Mouse (Mus musculus): Measurements from ENCODE around the gene Pip4k2c. TPM values are rescaled to one million over a fixed set of nuclear protein-coding genes. Genes with fewer than 3 reads are reported as not detected.

Pip4k2c gene
- polyA plus RNA-seq, 1 experiment from 2014 or later = 39.8 TPM

- DNase-seq (peak; percentile 68), ATAC-seq (ENCODE audit: low read depth) (peak; percentile 50)
- H3K4me3 ChIP-seq (replicated peaks) = peak overlapping the region; percentile 48
- WGBS (ENCODE audit: insufficient replicate concordance) = 2% methylated on average over 23 of the region's 23 CpGs
- H3K9me3 ChIP-seq (replicated peaks) = no peaks in the 10 kb centered on the region
- H3K9ac ChIP-seq = peak overlapping the region; percentile 30
- H3K36me3 ChIP-seq = no peaks in the 10 kb centered on the region
- H3K27me3 ChIP-seq = peaks cover 86% of the 10 kb centered on the region
- peak overlapping the region; percentile 72 for H3K4me2 ChIP-seq
- H3K4me1 ChIP-seq (replicated peaks) = peaks cover 44% of the 10 kb centered on the region
- no peak overlapping the region for H3K27ac ChIP-seq
These were observed 33.7 kb downstream of the Pip4k2c start for GRCm38 (mm10) chr10:127177719-127178118.

- Histone ChIP-seq H3K4me3 (replicated peaks) (peak overlapping the region; percentile 48), H3K9me3 (replicated peaks) (no peaks in the 10 kb centered on the region), H3K27me3 (peaks cover 82% of the 10 kb centered on the region), H3K4me1 (replicated peaks) (peaks cover 44% of the 10 kb centered on the region), H3K9ac (no peak overlapping the region), H3K36me3 (no peaks in the 10 kb centered on the region), H3K27ac (no peak overlapping the region), H3K4me2 (peak overlapping the region; percentile 72)
- no peak for ATAC-seq (ENCODE audit: low read depth)
- no peak for DNase-seq
- 24% methylated on average over 9 of the region's 9 CpGs for WGBS (ENCODE audit: insufficient replicate concordance)
These were observed 34.1 kb downstream of the Pip4k2c start for GRCm38 (mm10) chr10:127177235-127177634.

- H3K36me3 ChIP-seq = peaks cover 3% of the 10 kb centered on the region; the same call in 1 of the 2 replicates
- H3K27me3 ChIP-seq = peaks cover 81% of the 10 kb centered on the region
- no peaks in the 10 kb centered on the region for H3K9me3 ChIP-seq (replicated peaks)
- no peak overlapping the region for H3K9ac ChIP-seq
- no peak for DNase-seq
- H3K4me2 ChIP-seq = peak overlapping the region; percentile 72
- H3K27ac ChIP-seq = no peak overlapping the region
- peak overlapping the region; percentile 48; the same call in 1 of the 2 replicates for H3K4me3 ChIP-seq (replicated peaks)
- WGBS (ENCODE audit: insufficient replicate concordance) = 4% methylated on average over 7 of the region's 7 CpGs
- no peak for ATAC-seq (ENCODE audit: low read depth)
- peaks cover 44% of the 10 kb centered on the region for H3K4me1 ChIP-seq (replicated peaks)
These were observed 34.6 kb downstream of the Pip4k2c start for GRCm38 (mm10) chr10:127176756-127177155.

- H3K27ac ChIP-seq = no peak overlapping the region
- H3K4me3 ChIP-seq (replicated peaks) = no peak overlapping the region
- 48% methylated on average over 3 of the region's 3 CpGs for WGBS (ENCODE audit: insufficient replicate concordance)
- H3K27me3 ChIP-seq = peaks cover 79% of the 10 kb centered on the region
- no peak overlapping the region for H3K9ac ChIP-seq
- H3K36me3 ChIP-seq = peaks cover 6% of the 10 kb centered on the region; the same call in 1 of the 2 replicates
- no peak overlapping the region for H3K4me2 ChIP-seq
- DNase-seq (no peak), ATAC-seq (ENCODE audit: low read depth) (no peak)
- peaks cover 45% of the 10 kb centered on the region for H3K4me1 ChIP-seq (replicated peaks)
- no peaks in the 10 kb centered on the region for H3K9me3 ChIP-seq (replicated peaks)
These were observed 35.2 kb downstream of the Pip4k2c start for GRCm38 (mm10) chr10:127176228-127176627.

- 69% methylated on average over 7 of the region's 7 CpGs for WGBS (ENCODE audit: insufficient replicate concordance)
- Histone ChIP-seq H3K4me3 (replicated peaks) (no peak overlapping the region), H3K9ac (no peak overlapping the region), H3K27ac (no peak overlapping the region), H3K27me3 (peaks cover 76% of the 10 kb centered on the region), H3K9me3 (replicated peaks) (no peaks in the 10 kb centered on the region), H3K4me2 (no peak overlapping the region), H3K4me1 (replicated peaks) (peaks cover 47% of the 10 kb centered on the region), H3K36me3 (peaks cover 6% of the 10 kb centered on the region; the same call in 1 of the 2 replicates)
- DNase-seq = no peak
- ATAC-seq (ENCODE audit: low read depth) = no peak
These were observed 37.2 kb downstream of the Pip4k2c start for GRCm38 (mm10) chr10:127174170-127174569.

- ATAC-seq (ENCODE audit: low read depth) (no peak), DNase-seq (no peak)
- no peak overlapping the region for H3K27ac ChIP-seq
- peaks cover 41% of the 10 kb centered on the region for H3K4me1 ChIP-seq (replicated peaks)
- H3K4me2 ChIP-seq = no peak overlapping the region
- no peaks in the 10 kb centered on the region for H3K9me3 ChIP-seq (replicated peaks)
- H3K27me3 ChIP-seq = peaks cover 75% of the 10 kb centered on the region
- 63% methylated on average over 16 of the region's 16 CpGs for WGBS (ENCODE audit: insufficient replicate concordance)
- no peak overlapping the region for H3K9ac ChIP-seq
- H3K4me3 ChIP-seq (replicated peaks) = no peak overlapping the region
- H3K36me3 ChIP-seq = peaks cover 6% of the 10 kb centered on the region; the same call in 1 of the 2 replicates
These were observed 38.0 kb downstream of the Pip4k2c start for GRCm38 (mm10) chr10:127173148-127174065.

- no peak for DNase-seq
- 77% methylated on average over 15 of the region's 15 CpGs for WGBS (ENCODE audit: insufficient replicate concordance)
These were observed 39.7 kb downstream of the Pip4k2c start for GRCm38 (mm10) chr10:127171631-127172200.

GRCm38 (mm10) chr10:127170837-127171272 lies 40.5 kb downstream of the Pip4k2c start:
- Histone ChIP-seq H3K9ac (peak overlapping the region; percentile 54), H3K36me3 (peaks cover 6% of the 10 kb centered on the region; the same call in 1 of the 2 replicates), H3K27me3 (peaks cover 72% of the 10 kb centered on the region), H3K27ac (no peak overlapping the region), H3K4me1 (replicated peaks) (peaks cover 41% of the 10 kb centered on the region), H3K4me2 (peak overlapping the region; percentile 80), H3K9me3 (replicated peaks) (no peaks in the 10 kb centered on the region), H3K4me3 (replicated peaks) (peak overlapping the region; percentile 56)
- ATAC-seq (ENCODE audit: low read depth) (peak; percentile 79), DNase-seq (peak; percentile 73)
- under 1% methylated on average over 29 of the region's 29 CpGs for WGBS (ENCODE audit: insufficient replicate concordance)

More at GRCm38 (mm10) chr10:127171631-127172200, 39.7 kb downstream of the Pip4k2c start:
- H3K36me3 ChIP-seq = peaks cover 6% of the 10 kb centered on the region; the same call in 1 of the 2 replicates
- no peak overlapping the region for H3K9ac ChIP-seq
- peaks cover 72% of the 10 kb centered on the region for H3K27me3 ChIP-seq
- H3K4me1 ChIP-seq (replicated peaks) = peaks cover 37% of the 10 kb centered on the region
- no peak overlapping the region for H3K27ac ChIP-seq
- no peak overlapping the region for H3K4me3 ChIP-seq (replicated peaks)
- no peak overlapping the region for H3K4me2 ChIP-seq
- no peak for ATAC-seq (ENCODE audit: low read depth)
- H3K9me3 ChIP-seq (replicated peaks) = no peaks in the 10 kb centered on the region

- Histone ChIP-seq H3K9ac (no peak overlapping the region), H3K36me3 (peaks cover 6% of the 10 kb centered on the region; the same call in 1 of the 2 replicates), H3K9me3 (replicated peaks) (no peaks in the 10 kb centered on the region), H3K4me2 (peak overlapping the region; percentile 80), H3K27ac (no peak overlapping the region), H3K4me3 (replicated peaks) (peak overlapping the region; percentile 56), H3K4me1 (replicated peaks) (peaks cover 49% of the 10 kb centered on the region), H3K27me3 (peaks cover 74% of the 10 kb centered on the region)
- WGBS (ENCODE audit: insufficient replicate concordance) = 10% methylated on average over 22 of the region's 22 CpGs
- no peak for ATAC-seq (ENCODE audit: low read depth)
- no peak for DNase-seq
These were observed 41.4 kb downstream of the Pip4k2c start for GRCm38 (mm10) chr10:127170002-127170401.

- H3K4me3 ChIP-seq (replicated peaks) = no peak overlapping the region
- H3K36me3 ChIP-seq = peaks cover 6% of the 10 kb centered on the region; the same call in 1 of the 2 replicates
- H3K27me3 ChIP-seq = peaks cover 87% of the 10 kb centered on the region
- ATAC-seq (ENCODE audit: low read depth) (no peak), DNase-seq (no peak)
- no peak overlapping the region for H3K27ac ChIP-seq
- H3K9me3 ChIP-seq (replicated peaks) = no peaks in the 10 kb centered on the region
- 53% methylated on average over 10 of the region's 10 CpGs for WGBS (ENCODE audit: insufficient replicate concordance)
- H3K4me2 ChIP-seq = peak overlapping the region; percentile 98
- H3K9ac ChIP-seq = 0 out of 2 replicates have a peak overlapping the region, but pooled peaks have one; percentile 4
- peaks cover 56% of the 10 kb centered on the region for H3K4me1 ChIP-seq (replicated peaks)
These were observed 43.7 kb downstream of the Pip4k2c start for GRCm38 (mm10) chr10:127167614-127168192.
